Mouse (Mus musculus): Measurements from ENCODE around the gene Limch1.

GRCm38 (mm10) chr5:66967646-66968045 lies 222.0 kb downstream of the Limch1 start:
- TF ChIP-seq CTCF (IDR thresholded peaks at IDR 0.05; ENCODE audit: low read depth, low read length) (no peak), POLR2A (IDR thresholded peaks at IDR 0.05; ENCODE audit: borderline replicate concordance, low read depth, low read length) (no peak)

Data from bone marrow macrophage, adult 2 months (primary cell).